Mouse (Mus musculus): Measurements from ENCODE around the gene Olfr860.
"Not testable (repeated sequence)": the region's sequence is repeated elsewhere in the genome, so short reads cannot be mapped to it uniquely, and the experiment has no call there.

Gene Olfr860

DNA sequence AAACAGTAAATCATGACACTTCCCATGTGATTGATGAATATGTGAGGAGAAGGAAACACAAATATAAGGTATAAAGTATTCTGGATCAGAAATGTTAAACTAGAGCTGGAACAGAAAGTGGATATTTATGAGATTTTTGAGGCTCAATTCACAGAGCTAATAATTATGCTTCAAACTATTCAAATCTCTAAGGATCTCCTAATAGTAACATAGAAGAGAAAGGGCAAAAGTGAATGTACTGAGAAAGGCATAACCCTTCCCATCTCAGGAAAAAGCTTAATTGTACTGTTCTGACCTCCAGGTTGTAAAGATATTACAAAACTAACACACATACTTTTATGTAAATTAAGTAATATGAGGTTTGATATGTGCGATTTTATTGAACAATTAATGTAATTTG is at the start of gene Olfr860:
Gene Olfr860, minus strand, starts transcription at position 101 of the 400 bp plus-strand sequence.
- in situ Hi-C loops (cut with MboI; ENCODE audit: unreplicated experiment in 2 of 2), result no loop called here

DNA sequence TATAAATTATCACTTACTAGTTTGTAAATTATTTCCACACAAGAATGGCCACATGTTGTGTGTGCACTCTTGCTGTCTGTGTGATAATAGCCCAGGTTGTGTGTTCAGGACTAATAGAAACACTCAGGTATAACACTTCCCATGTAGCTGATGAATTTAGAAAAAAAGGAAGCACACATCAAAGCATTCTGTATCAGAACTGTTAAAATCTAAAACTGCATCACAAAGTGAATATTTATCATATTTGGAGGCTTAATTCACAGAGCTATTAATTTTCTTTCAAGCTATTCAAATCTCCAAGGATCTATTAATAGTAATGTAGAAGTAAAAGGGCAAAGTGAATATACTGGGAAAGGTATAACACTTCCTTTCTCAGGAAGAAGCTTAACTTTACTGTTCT is 38.4 kb upstream of the Olfr860 start, which contains the start of gene Olfr862:
Gene Olfr862, minus strand, starts transcription at position 101 of the 400 bp plus-strand sequence.
- in situ Hi-C loops (cut with MboI; ENCODE audit: unreplicated experiment in 2 of 2), result no loop called here

DNA sequence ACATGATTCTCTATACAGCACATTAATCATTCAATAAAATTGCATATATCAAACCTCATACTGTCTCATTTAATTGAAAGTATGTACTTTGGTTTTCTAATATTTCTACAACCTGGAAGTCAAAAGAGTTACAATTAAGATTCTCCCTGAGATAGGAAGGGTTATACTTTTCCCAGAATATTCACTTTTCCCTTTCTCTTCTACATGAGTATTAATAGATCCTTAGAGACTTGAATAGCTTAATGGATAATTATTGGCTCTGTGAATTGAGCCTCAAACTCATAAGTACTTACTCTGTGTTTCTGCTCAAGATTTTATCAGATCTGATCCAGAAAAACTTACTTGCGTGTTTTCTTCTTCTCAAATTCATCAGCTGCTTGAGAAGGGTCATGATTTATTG is 44.9 kb downstream of the Olfr860 start, which contains the start of gene Olfr859:
Gene Olfr859, plus strand, starts transcription at position 301 of the 400 bp plus-strand sequence.
- in situ Hi-C loops (cut with MboI; ENCODE audit: unreplicated experiment in 2 of 2), result not testable (repeated sequence)

DNA sequence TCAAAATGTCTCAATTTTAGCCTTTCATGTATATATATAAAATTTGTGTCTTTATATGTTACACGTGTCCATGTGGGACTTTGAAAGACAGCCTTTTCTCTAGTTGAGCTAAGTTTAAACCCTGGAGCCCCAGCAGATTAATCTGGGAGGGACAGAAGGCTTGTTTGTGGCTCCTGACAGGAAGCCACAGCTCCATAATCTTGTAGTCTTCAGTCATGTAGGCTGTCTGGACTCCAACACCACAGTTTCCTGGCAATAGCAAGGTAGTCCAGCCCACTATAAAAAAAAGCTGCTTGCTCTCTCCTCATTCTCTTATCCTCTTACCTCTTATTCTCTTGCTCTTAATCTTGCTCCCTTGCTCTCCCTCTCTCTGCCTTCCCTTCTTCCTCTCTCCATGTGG is 46.5 kb downstream of the Olfr860 start:
- in situ Hi-C loops (cut with MboI; ENCODE audit: unreplicated experiment in 2 of 2), result no loop called here
